Mouse (Mus musculus): ENCODE results near the gene Fam19a5. TPM values are rescaled to one million over a fixed set of nuclear protein-coding genes. Genes with fewer than 3 reads are reported as not detected.

Fam19a5 gene
- polyA plus RNA-seq, 2 experiments: 0.08 TPM; not detected in 1

- H3K27me3 ChIP-seq (ENCODE audit: control insufficient read depth, insufficient read depth, low read length): no peaks in the 10 kb centered on the region
- no peak overlapping the region for H3K27ac ChIP-seq
- H3K9ac ChIP-seq (replicated peaks): no peak overlapping the region
- TF ChIP-seq CTCF (IDR thresholded peaks at IDR 0.05; ENCODE audit: low read depth): no peak
- TF ChIP-seq EP300 (IDR thresholded peaks at IDR 0.05; ENCODE audit: low read depth): no peak
- no peaks in the 10 kb centered on the region for H3K9me3 ChIP-seq (ENCODE audit: control insufficient read depth, low read length)
- H3K4me2 ChIP-seq (ENCODE audit: low read depth): no peak overlapping the region
- DNase-seq (ENCODE audit: low read depth in 3 of 3, low spot score in 3 of 3) (no peak), ATAC-seq (ENCODE audit: insufficient read depth) (no peak)
- no peaks in the 10 kb centered on the region for H3K4me1 ChIP-seq (replicated peaks; ENCODE audit: control insufficient read depth in 2 of 2, insufficient read depth in 2 of 2, low read length in 1 of 2)
- H3K36me3 ChIP-seq (replicated peaks; ENCODE audit: control insufficient read depth, insufficient read depth, low read depth): no peaks in the 10 kb centered on the region
- WGBS (ENCODE audit: insufficient replicate concordance): 57% methylated on average over 3 of the region's 3 CpGs
- no peak overlapping the region for H3K4me3 ChIP-seq (ENCODE audit: insufficient read depth in 1 of 2, low read depth in 2 of 2, low read length in 2 of 2)
Observed at GRCm38 (mm10) chr15:87765876-87766275, 221.8 kb downstream of the Fam19a5 start.

GRCm38 (mm10) chr15:87773955-87774354 is 229.9 kb downstream of the Fam19a5 start:
- WGBS (ENCODE audit: insufficient replicate concordance): 47% methylated on average over 4 of the region's 4 CpGs
- DNase-seq (ENCODE audit: low read depth in 3 of 3, low spot score in 3 of 3) (no peak), ATAC-seq (ENCODE audit: insufficient read depth) (no peak)
- Histone ChIP-seq H3K27me3 (ENCODE audit: control insufficient read depth, insufficient read depth, low read length) (no peaks in the 10 kb centered on the region), H3K4me2 (ENCODE audit: low read depth) (no peak overlapping the region), H3K9ac (replicated peaks) (no peak overlapping the region), H3K9me3 (ENCODE audit: control insufficient read depth, low read length) (no peaks in the 10 kb centered on the region), H3K4me1 (replicated peaks; ENCODE audit: control insufficient read depth in 2 of 2, insufficient read depth in 2 of 2, low read length in 1 of 2) (no peaks in the 10 kb centered on the region), H3K27ac (no peak overlapping the region), H3K36me3 (replicated peaks; ENCODE audit: control insufficient read depth, insufficient read depth, low read depth) (no peaks in the 10 kb centered on the region), H3K4me3 (ENCODE audit: insufficient read depth in 1 of 2, low read depth in 2 of 2, low read length in 2 of 2) (no peak overlapping the region)
- TF ChIP-seq CTCF (IDR thresholded peaks at IDR 0.05; ENCODE audit: low read depth) (no peak), EP300 (IDR thresholded peaks at IDR 0.05; ENCODE audit: low read depth) (no peak)

- Histone ChIP-seq H3K4me1 (replicated peaks; ENCODE audit: control insufficient read depth in 2 of 2, insufficient read depth in 2 of 2, low read length in 1 of 2) (no peaks in the 10 kb centered on the region), H3K27ac (no peak overlapping the region), H3K27me3 (ENCODE audit: control insufficient read depth, insufficient read depth, low read length) (no peaks in the 10 kb centered on the region), H3K4me3 (ENCODE audit: insufficient read depth in 1 of 2, low read depth in 2 of 2, low read length in 2 of 2) (no peak overlapping the region), H3K4me2 (ENCODE audit: low read depth) (no peak overlapping the region), H3K9me3 (ENCODE audit: control insufficient read depth, low read length) (no peaks in the 10 kb centered on the region), H3K9ac (replicated peaks) (no peak overlapping the region), H3K36me3 (replicated peaks; ENCODE audit: control insufficient read depth, insufficient read depth, low read depth) (no peaks in the 10 kb centered on the region)
- no peak for TF ChIP-seq EP300 (IDR thresholded peaks at IDR 0.05; ENCODE audit: low read depth)
- TF ChIP-seq CTCF (IDR thresholded peaks at IDR 0.05; ENCODE audit: low read depth): no peak
- no peak for ATAC-seq (ENCODE audit: insufficient read depth)
- 67% methylated on average over 2 of the region's 2 CpGs for WGBS (ENCODE audit: insufficient replicate concordance)
- DNase-seq (ENCODE audit: low read depth in 3 of 3, low spot score in 3 of 3): no peak
Observed at GRCm38 (mm10) chr15:87783331-87783730, 239.2 kb downstream of the Fam19a5 start.

- no peak overlapping the region for H3K9ac ChIP-seq (replicated peaks)
- no peak overlapping the region for H3K4me3 ChIP-seq (ENCODE audit: insufficient read depth in 1 of 2, low read depth in 2 of 2, low read length in 2 of 2)
- ATAC-seq (ENCODE audit: insufficient read depth) (no peak), DNase-seq (ENCODE audit: low read depth in 3 of 3, low spot score in 3 of 3) (no peak)
- H3K27ac ChIP-seq: no peak overlapping the region
- WGBS (ENCODE audit: insufficient replicate concordance): 44% methylated on average over 4 of the region's 4 CpGs
- H3K9me3 ChIP-seq (ENCODE audit: control insufficient read depth, low read length): no peaks in the 10 kb centered on the region
- TF ChIP-seq EP300 (IDR thresholded peaks at IDR 0.05; ENCODE audit: low read depth) (no peak), CTCF (IDR thresholded peaks at IDR 0.05; ENCODE audit: low read depth) (no peak)
- no peaks in the 10 kb centered on the region for H3K36me3 ChIP-seq (replicated peaks; ENCODE audit: control insufficient read depth, insufficient read depth, low read depth)
- no peaks in the 10 kb centered on the region for H3K27me3 ChIP-seq (ENCODE audit: control insufficient read depth, insufficient read depth, low read length)
- H3K4me2 ChIP-seq (ENCODE audit: low read depth): no peak overlapping the region
- no peaks in the 10 kb centered on the region for H3K4me1 ChIP-seq (replicated peaks; ENCODE audit: control insufficient read depth in 2 of 2, insufficient read depth in 2 of 2, low read length in 1 of 2)
Observed at GRCm38 (mm10) chr15:87789671-87790070, 245.6 kb downstream of the Fam19a5 start.

GRCm38 (mm10) chr15:87793661-87794060 is 249.6 kb downstream of the Fam19a5 start:
- 67% methylated on average over 3 of the region's 3 CpGs for WGBS (ENCODE audit: insufficient replicate concordance)
- no peak overlapping the region for H3K4me2 ChIP-seq (ENCODE audit: low read depth)
- no peak overlapping the region for H3K9ac ChIP-seq (replicated peaks)
- no peaks in the 10 kb centered on the region for H3K9me3 ChIP-seq (ENCODE audit: control insufficient read depth, low read length)
- H3K4me1 ChIP-seq (replicated peaks; ENCODE audit: control insufficient read depth in 2 of 2, insufficient read depth in 2 of 2, low read length in 1 of 2): no peaks in the 10 kb centered on the region
- no peaks in the 10 kb centered on the region for H3K36me3 ChIP-seq (replicated peaks; ENCODE audit: control insufficient read depth, insufficient read depth, low read depth)
- TF ChIP-seq CTCF (IDR thresholded peaks at IDR 0.05; ENCODE audit: low read depth) (no peak), EP300 (IDR thresholded peaks at IDR 0.05; ENCODE audit: low read depth) (no peak)
- no peak for DNase-seq (ENCODE audit: low read depth in 3 of 3, low spot score in 3 of 3)
- H3K27me3 ChIP-seq (ENCODE audit: control insufficient read depth, insufficient read depth, low read length): no peaks in the 10 kb centered on the region
- ATAC-seq (ENCODE audit: insufficient read depth): no peak
- H3K4me3 ChIP-seq (ENCODE audit: insufficient read depth in 1 of 2, low read depth in 2 of 2, low read length in 2 of 2): no peak overlapping the region
- H3K27ac ChIP-seq: no peak overlapping the region
